Mouse (Mus musculus): ENCODE data around the gene Snrnp70. TPM values are rescaled to one million over a fixed set of nuclear protein-coding genes. Genes with fewer than 3 reads are reported as not detected.

Gene Snrnp70
- polyA plus RNA-seq, 2 experiments = 28.8 to 203 TPM

DNA sequence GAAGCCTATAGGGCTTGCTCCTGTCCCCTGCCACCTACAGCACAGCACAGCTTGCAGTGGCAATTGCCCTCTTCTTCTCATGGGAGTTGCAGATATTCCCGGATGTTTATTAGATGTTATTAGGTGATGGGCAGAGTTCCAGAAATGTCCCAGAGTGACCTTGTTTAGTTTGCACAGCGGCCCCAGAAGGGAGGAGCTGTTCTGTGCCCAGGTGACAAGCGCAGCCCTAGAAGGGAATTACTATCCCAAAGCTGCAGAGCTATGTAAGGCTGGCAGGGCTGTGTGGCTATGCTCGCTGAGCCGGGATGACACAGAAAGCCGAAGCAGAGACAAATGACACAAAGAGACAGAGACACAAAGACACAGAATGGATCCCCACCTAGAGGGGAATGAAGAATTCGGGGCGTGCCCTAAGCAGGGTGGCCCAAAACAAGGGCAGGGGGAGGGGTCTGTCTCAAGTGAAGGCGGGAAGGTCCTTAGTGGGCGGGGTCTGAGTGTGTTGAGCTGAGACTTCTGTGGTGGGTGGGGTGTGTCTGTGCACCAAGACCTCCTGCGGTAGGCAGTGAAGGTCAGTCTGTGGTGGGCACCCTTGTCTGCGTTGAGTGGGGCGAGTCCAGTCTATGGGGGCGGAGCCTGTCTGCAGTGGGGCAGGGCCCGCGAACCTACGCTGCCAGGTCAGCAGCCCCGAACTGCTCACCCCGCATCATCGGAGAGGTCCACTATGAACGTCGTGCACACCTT is 62.7 kb downstream of the Snrnp70 start:
- H3K4me3 ChIP-seq (ENCODE audit: insufficient read depth in 1 of 2, low read depth in 2 of 2, low read length in 2 of 2) = peak overlapping the region; percentile 49 to 50
- TF ChIP-seq EP300 (IDR thresholded peaks at IDR 0.05; ENCODE audit: low read depth) (no peak), CTCF (IDR thresholded peaks at IDR 0.05; ENCODE audit: low read depth) (no peak)
- WGBS (ENCODE audit: insufficient replicate concordance) = 5% methylated on average over 22 of the region's 22 CpGs
- no peaks in the 10 kb centered on the region for H3K9me3 ChIP-seq (ENCODE audit: control insufficient read depth, low read length)
- H3K9ac ChIP-seq (replicated peaks) = 0 out of 2 replicates have a peak overlapping the region, but pooled peaks have one; percentile 20
- peak overlapping the region; percentile 68 for H3K4me2 ChIP-seq (ENCODE audit: low read depth)
- H3K27me3 ChIP-seq (ENCODE audit: control insufficient read depth, insufficient read depth, low read length) = peaks cover 16% of the 10 kb centered on the region
- peaks cover 0 to 7% of the 10 kb centered on the region in 2 experiments; a peak in 2 of 4 replicates for H3K4me1 ChIP-seq (replicated peaks; ENCODE audit: control insufficient read depth in 2 of 2, insufficient read depth in 2 of 2, low read length in 1 of 2)
- H3K36me3 ChIP-seq (replicated peaks; ENCODE audit: control insufficient read depth, insufficient read depth, low read depth) = no peaks in the 10 kb centered on the region
- no peak overlapping the region for H3K27ac ChIP-seq
- ATAC-seq (ENCODE audit: insufficient read depth) (no peak), DNase-seq (ENCODE audit: low read depth in 3 of 3, low spot score in 3 of 3) (no peak)

DNA sequence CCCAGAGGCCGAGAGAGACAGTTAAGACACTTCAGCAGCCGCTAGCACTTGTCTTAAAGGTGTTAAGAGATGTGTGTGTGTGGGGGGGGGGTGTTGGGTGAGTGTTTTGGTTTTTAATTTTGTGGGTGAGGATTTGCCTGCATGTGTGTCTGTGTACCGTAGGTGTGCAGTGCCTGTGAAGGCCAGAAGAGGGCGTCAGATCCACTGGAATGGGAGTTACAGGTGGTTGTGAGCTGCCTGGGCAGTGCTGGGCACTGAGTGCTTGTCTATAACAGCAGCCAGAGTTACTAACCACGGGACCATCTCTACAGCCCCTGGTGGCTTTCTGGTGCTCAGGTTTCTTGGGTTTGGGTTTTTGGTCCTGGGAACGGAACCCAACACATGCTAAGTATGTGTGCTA is 64.0 kb downstream of the Snrnp70 start:
- Histone ChIP-seq H3K27ac (no peak overlapping the region), H3K9me3 (ENCODE audit: control insufficient read depth, low read length) (no peaks in the 10 kb centered on the region), H3K9ac (replicated peaks) (no peak overlapping the region), H3K27me3 (ENCODE audit: control insufficient read depth, insufficient read depth, low read length) (peaks cover 16% of the 10 kb centered on the region), H3K4me3 (ENCODE audit: insufficient read depth in 1 of 2, low read depth in 2 of 2, low read length in 2 of 2) (no peak overlapping the region), H3K4me1 (replicated peaks; ENCODE audit: control insufficient read depth in 2 of 2, insufficient read depth in 2 of 2, low read length in 1 of 2) (peaks cover 0 to 6% of the 10 kb centered on the region in 2 experiments; a peak in 2 of 4 replicates), H3K36me3 (replicated peaks; ENCODE audit: control insufficient read depth, insufficient read depth, low read depth) (no peaks in the 10 kb centered on the region), H3K4me2 (ENCODE audit: low read depth) (no peak overlapping the region)
- TF ChIP-seq EP300 (IDR thresholded peaks at IDR 0.05; ENCODE audit: low read depth) (no peak), CTCF (IDR thresholded peaks at IDR 0.05; ENCODE audit: low read depth) (peak; percentile 54)
- ATAC-seq (ENCODE audit: insufficient read depth) (no peak), DNase-seq (ENCODE audit: low read depth in 3 of 3, low spot score in 3 of 3) (no peak)
- 69% methylated on average over 6 of the region's 6 CpGs for WGBS (ENCODE audit: insufficient replicate concordance)

DNA sequence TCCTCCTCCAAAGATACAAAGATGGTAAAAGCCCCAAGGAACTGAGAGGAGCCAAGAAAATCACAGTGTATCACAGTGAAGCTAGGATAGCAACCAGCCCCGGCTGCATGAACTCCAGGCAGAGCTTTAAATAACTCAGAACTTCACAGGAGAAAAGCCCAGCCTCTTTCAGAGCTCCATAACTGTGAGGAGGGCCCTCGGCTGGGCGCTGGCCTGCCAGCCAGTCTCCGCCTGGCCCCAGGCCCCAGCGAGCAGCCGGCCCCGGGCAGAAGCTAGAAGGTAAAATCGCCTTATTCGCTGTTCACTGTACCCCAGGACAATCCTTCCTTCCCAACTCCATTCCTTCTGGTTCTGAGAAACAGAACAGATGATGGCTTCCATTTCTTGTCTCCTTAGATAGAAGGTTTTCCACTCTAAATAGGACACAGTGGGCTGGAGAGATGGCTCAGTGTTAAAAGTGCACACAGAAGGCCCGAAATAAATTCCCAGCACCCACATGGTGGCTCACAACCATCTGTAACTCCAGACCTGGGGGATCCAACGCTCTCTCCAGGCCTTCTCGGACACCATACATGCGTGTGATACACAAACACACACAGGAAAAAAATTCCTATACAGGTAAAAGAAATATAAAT is 66.6 kb downstream of the Snrnp70 start:
- H3K4me1 ChIP-seq (replicated peaks; ENCODE audit: control insufficient read depth in 2 of 2, insufficient read depth in 2 of 2, low read length in 1 of 2) = peaks cover 0 to 6% of the 10 kb centered on the region in 2 experiments; a peak in 2 of 4 replicates
- no peaks in the 10 kb centered on the region for H3K9me3 ChIP-seq (ENCODE audit: control insufficient read depth, low read length)
- H3K4me2 ChIP-seq (ENCODE audit: low read depth) = no peak overlapping the region
- no peak overlapping the region for H3K9ac ChIP-seq (replicated peaks)
- H3K27ac ChIP-seq = no peak overlapping the region
- H3K36me3 ChIP-seq (replicated peaks; ENCODE audit: control insufficient read depth, insufficient read depth, low read depth) = no peaks in the 10 kb centered on the region
- WGBS (ENCODE audit: insufficient replicate concordance) = 63% methylated on average over 13 of the region's 13 CpGs
- no peak for TF ChIP-seq CTCF (IDR thresholded peaks at IDR 0.05; ENCODE audit: low read depth)
- TF ChIP-seq EP300 (IDR thresholded peaks at IDR 0.05; ENCODE audit: low read depth) = no peak
- ATAC-seq (ENCODE audit: insufficient read depth) (no peak), DNase-seq (ENCODE audit: low read depth in 3 of 3, low spot score in 3 of 3) (no peak)
- no peak overlapping the region for H3K4me3 ChIP-seq (ENCODE audit: insufficient read depth in 1 of 2, low read depth in 2 of 2, low read length in 2 of 2)
- H3K27me3 ChIP-seq (ENCODE audit: control insufficient read depth, insufficient read depth, low read length) = peaks cover 16% of the 10 kb centered on the region

Other genes starting within 250 kb of the Snrnp70 start
Only the 30 nearest of the 35 such genes appear.
- gene Gfy, start 216.2 kb downstream of the Snrnp70 start, polyA plus RNA-seq (2012; rRNA removed) = 0.02 TPM in 1 of 2 replicates, not detected in the other
- gene Gfy, start 216.2 kb downstream of the Snrnp70 start, polyA plus RNA-seq (2014; fragmentation: Nextera tagmentation; extraction: Ambion mirVana) = not detected in 2 replicates
- gene Pth2, start 214.7 kb downstream of the Snrnp70 start, polyA plus RNA-seq (2012; rRNA removed) = not detected in 2 replicates
- not detected in 2 replicates for gene Pth2, start 214.7 kb downstream of the Snrnp70 start, polyA plus RNA-seq (2014; fragmentation: Nextera tagmentation; extraction: Ambion mirVana)
- gene Ccdc155, start 190.8 kb downstream of the Snrnp70 start, polyA plus RNA-seq (2012; rRNA removed) = 0.02 and 0.08 TPM in 2 replicates
- not detected in 2 replicates for gene Ccdc155, start 190.8 kb downstream of the Snrnp70 start, polyA plus RNA-seq (2014; fragmentation: Nextera tagmentation; extraction: Ambion mirVana)
- gene Dkkl1, start 183.6 kb downstream of the Snrnp70 start, polyA plus RNA-seq (2012; rRNA removed) = 1.1 and 1.5 TPM in 2 replicates
- 2.1 and 2.6 TPM in 2 replicates for gene Dkkl1, start 183.6 kb downstream of the Snrnp70 start, polyA plus RNA-seq (2014; fragmentation: Nextera tagmentation; extraction: Ambion mirVana)
- 7.9 and 10.0 TPM in 2 replicates for gene Tead2, start 180.0 kb downstream of the Snrnp70 start, polyA plus RNA-seq (2012; rRNA removed)
- gene Tead2, start 180.0 kb downstream of the Snrnp70 start, polyA plus RNA-seq (2014; fragmentation: Nextera tagmentation; extraction: Ambion mirVana) = 4.1 and 4.5 TPM in 2 replicates
- 10.5 and 12.8 TPM in 2 replicates for gene Cd37, start 156.6 kb downstream of the Snrnp70 start, polyA plus RNA-seq (2012; rRNA removed)
- 9.0 and 9.1 TPM in 2 replicates for gene Cd37, start 156.6 kb downstream of the Snrnp70 start, polyA plus RNA-seq (2014; fragmentation: Nextera tagmentation; extraction: Ambion mirVana)
- 0.03 TPM in 1 of 2 replicates, not detected in the other for gene Slc6a16, start 154.7 kb downstream of the Snrnp70 start, polyA plus RNA-seq (2012; rRNA removed)
- gene Slc6a16, start 154.7 kb downstream of the Snrnp70 start, polyA plus RNA-seq (2014; fragmentation: Nextera tagmentation; extraction: Ambion mirVana) = not detected in 2 replicates
- gene Slc6a21, start 118.2 kb downstream of the Snrnp70 start, polyA plus RNA-seq (2012; rRNA removed) = not detected in 2 replicates
- not detected in 2 replicates for gene Slc6a21, start 118.2 kb downstream of the Snrnp70 start, polyA plus RNA-seq (2014; fragmentation: Nextera tagmentation; extraction: Ambion mirVana)
- 0.70 and 0.87 TPM in 2 replicates for gene Trpm4, start 62.0 kb downstream of the Snrnp70 start, polyA plus RNA-seq (2012; rRNA removed)
- 0.43 and 0.60 TPM in 2 replicates for gene Trpm4, start 62.0 kb downstream of the Snrnp70 start, polyA plus RNA-seq (2014; fragmentation: Nextera tagmentation; extraction: Ambion mirVana)
- gene Hrc, start 60.5 kb downstream of the Snrnp70 start, polyA plus RNA-seq (2012; rRNA removed) = 0.02 and 0.07 TPM in 2 replicates
- not detected in 2 replicates for gene Hrc, start 60.5 kb downstream of the Snrnp70 start, polyA plus RNA-seq (2014; fragmentation: Nextera tagmentation; extraction: Ambion mirVana)
- 0.21 and 0.22 TPM in 2 replicates for gene Ppfia3, start 28.7 kb downstream of the Snrnp70 start, polyA plus RNA-seq (2012; rRNA removed)
- 0.25 TPM in 1 of 2 replicates, not detected in the other for gene Ppfia3, start 28.7 kb downstream of the Snrnp70 start, polyA plus RNA-seq (2014; fragmentation: Nextera tagmentation; extraction: Ambion mirVana)
- 0.10 and 0.23 TPM in 2 replicates for gene Lin7b, start 25.2 kb downstream of the Snrnp70 start, polyA plus RNA-seq (2012; rRNA removed)
- gene Lin7b, start 25.2 kb downstream of the Snrnp70 start, polyA plus RNA-seq (2014; fragmentation: Nextera tagmentation; extraction: Ambion mirVana) = 0.20 TPM in 1 of 2 replicates, not detected in the other
- not detected in 2 replicates for gene Kcna7, start 9.9 kb upstream of the Snrnp70 start, polyA plus RNA-seq (2012; rRNA removed)
- not detected in 2 replicates for gene Kcna7, start 9.9 kb upstream of the Snrnp70 start, polyA plus RNA-seq (2014; fragmentation: Nextera tagmentation; extraction: Ambion mirVana)
- 0.04 and 0.20 TPM in 2 replicates for gene Ntf5, start 18.0 kb upstream of the Snrnp70 start, polyA plus RNA-seq (2012; rRNA removed)
- 0.18 and 0.19 TPM in 2 replicates for gene Ntf5, start 18.0 kb upstream of the Snrnp70 start, polyA plus RNA-seq (2014; fragmentation: Nextera tagmentation; extraction: Ambion mirVana)
- gene Lhb, start 25.1 kb upstream of the Snrnp70 start, polyA plus RNA-seq (2012; rRNA removed) = not detected in 2 replicates
- not detected in 2 replicates for gene Lhb, start 25.1 kb upstream of the Snrnp70 start, polyA plus RNA-seq (2014; fragmentation: Nextera tagmentation; extraction: Ambion mirVana)
- gene Gys1, start 39.1 kb upstream of the Snrnp70 start, polyA plus RNA-seq (2012; rRNA removed) = 3.2 and 3.6 TPM in 2 replicates
- gene Gys1, start 39.1 kb upstream of the Snrnp70 start, polyA plus RNA-seq (2014; fragmentation: Nextera tagmentation; extraction: Ambion mirVana) = 2.8 and 3.1 TPM in 2 replicates
- 65.7 and 69.5 TPM in 2 replicates for gene Ruvbl2, start 42.4 kb upstream of the Snrnp70 start, polyA plus RNA-seq (2012; rRNA removed)
- 67.5 and 82.7 TPM in 2 replicates for gene Ruvbl2, start 42.4 kb upstream of the Snrnp70 start, polyA plus RNA-seq (2014; fragmentation: Nextera tagmentation; extraction: Ambion mirVana)
- gene Ftl1, start 64.1 kb upstream of the Snrnp70 start, polyA plus RNA-seq (2012; rRNA removed) = 1,846 and 1,956 TPM in 2 replicates
- 4,811 and 5,161 TPM in 2 replicates for gene Ftl1, start 64.1 kb upstream of the Snrnp70 start, polyA plus RNA-seq (2014; fragmentation: Nextera tagmentation; extraction: Ambion mirVana)
- gene Bax, start 71.2 kb upstream of the Snrnp70 start, polyA plus RNA-seq (2012; rRNA removed) = 57.9 and 68.5 TPM in 2 replicates
- 49.7 and 62.4 TPM in 2 replicates for gene Bax, start 71.2 kb upstream of the Snrnp70 start, polyA plus RNA-seq (2014; fragmentation: Nextera tagmentation; extraction: Ambion mirVana)
- gene Tulp2, start 86.1 kb upstream of the Snrnp70 start, polyA plus RNA-seq (2012; rRNA removed) = 0.06 and 0.13 TPM in 2 replicates
- gene Tulp2, start 86.1 kb upstream of the Snrnp70 start, polyA plus RNA-seq (2014; fragmentation: Nextera tagmentation; extraction: Ambion mirVana) = 0.47 and 0.57 TPM in 2 replicates
- gene Gm45808, start 91.1 kb upstream of the Snrnp70 start, polyA plus RNA-seq (2012; rRNA removed) = not detected in 2 replicates
- 0.20 TPM in 1 of 2 replicates, not detected in the other for gene Gm45808, start 91.1 kb upstream of the Snrnp70 start, polyA plus RNA-seq (2014; fragmentation: Nextera tagmentation; extraction: Ambion mirVana)
- 1.5 and 2.2 TPM in 2 replicates for gene Dhdh, start 93.1 kb upstream of the Snrnp70 start, polyA plus RNA-seq (2012; rRNA removed)
- 1.6 and 1.8 TPM in 2 replicates for gene Dhdh, start 93.1 kb upstream of the Snrnp70 start, polyA plus RNA-seq (2014; fragmentation: Nextera tagmentation; extraction: Ambion mirVana)
- gene Nucb1, start 114.7 kb upstream of the Snrnp70 start, polyA plus RNA-seq (2012; rRNA removed) = 48.2 and 58.8 TPM in 2 replicates
- gene Nucb1, start 114.7 kb upstream of the Snrnp70 start, polyA plus RNA-seq (2014; fragmentation: Nextera tagmentation; extraction: Ambion mirVana) = 81.7 and 97.2 TPM in 2 replicates
- gene Ppp1r15a, start 130.5 kb upstream of the Snrnp70 start, polyA plus RNA-seq (2012; rRNA removed) = 79.3 and 140 TPM in 2 replicates
- 165 and 183 TPM in 2 replicates for gene Ppp1r15a, start 130.5 kb upstream of the Snrnp70 start, polyA plus RNA-seq (2014; fragmentation: Nextera tagmentation; extraction: Ambion mirVana)
- gene Plekha4, start 130.6 kb upstream of the Snrnp70 start, polyA plus RNA-seq (2012; rRNA removed) = 0.52 and 0.90 TPM in 2 replicates
- 0.40 and 0.41 TPM in 2 replicates for gene Plekha4, start 130.6 kb upstream of the Snrnp70 start, polyA plus RNA-seq (2014; fragmentation: Nextera tagmentation; extraction: Ambion mirVana)
- gene Hsd17b14, start 159.2 kb upstream of the Snrnp70 start, polyA plus RNA-seq (2012; rRNA removed) = 0.95 and 2.1 TPM in 2 replicates
- gene Hsd17b14, start 159.2 kb upstream of the Snrnp70 start, polyA plus RNA-seq (2014; fragmentation: Nextera tagmentation; extraction: Ambion mirVana) = 1.2 and 2.5 TPM in 2 replicates
- gene Bcat2, start 174.4 kb upstream of the Snrnp70 start, polyA plus RNA-seq (2012; rRNA removed) = 38.8 and 40.6 TPM in 2 replicates
- gene Bcat2, start 174.4 kb upstream of the Snrnp70 start, polyA plus RNA-seq (2014; fragmentation: Nextera tagmentation; extraction: Ambion mirVana) = 35.9 and 39.4 TPM in 2 replicates
- gene Fgf21, start 219.7 kb upstream of the Snrnp70 start, polyA plus RNA-seq (2012; rRNA removed) = not detected in 2 replicates
- not detected in 2 replicates for gene Fgf21, start 219.7 kb upstream of the Snrnp70 start, polyA plus RNA-seq (2014; fragmentation: Nextera tagmentation; extraction: Ambion mirVana)
- not detected in 2 replicates for gene Fut1, start 221.5 kb upstream of the Snrnp70 start, polyA plus RNA-seq (2012; rRNA removed)
- gene Fut1, start 221.5 kb upstream of the Snrnp70 start, polyA plus RNA-seq (2014; fragmentation: Nextera tagmentation; extraction: Ambion mirVana) = not detected in 2 replicates
- gene Izumo1, start 226.1 kb upstream of the Snrnp70 start, polyA plus RNA-seq (2012; rRNA removed) = 0.10 and 0.15 TPM in 2 replicates
- gene Izumo1, start 226.1 kb upstream of the Snrnp70 start, polyA plus RNA-seq (2014; fragmentation: Nextera tagmentation; extraction: Ambion mirVana) = 0.09 TPM in 1 of 2 replicates, not detected in the other

Measured in liver, embryonic 14.5 days (tissue).